Mouse (Mus musculus) limb, embryonic 15.5 days (tissue): Measurements from ENCODE around the gene Stat5b. TPM values are rescaled to one million over a fixed set of nuclear protein-coding genes. Genes with fewer than 3 reads are reported as not detected.

Experiments used
- ATAC-seq: fragments of 200-750 bp; cut with Nextera tagmentation; 2 replicates; pipeline ENCODE4 v1.8.0; 2017; ENCODE audit warnings: low read depth, moderate TSS enrichment; ENCODE audit not compliant: insufficient number of reproducible peaks, low FRiP score, low TSS enrichment
- H3K27ac ChIP-seq: fragments of 300-500 bp; sonication (generic); 2 replicates; pipeline ENCODE4 v1.5.1; 2015; ENCODE audit warnings: moderate library complexity, mild to moderate bottlenecking, inconsistent platforms
- H3K27me3 ChIP-seq: fragments of 300-500 bp; sonication (generic); 2 replicates; pipeline ENCODE4 v1.6.1; 2015; ENCODE audit warnings: inconsistent platforms
- H3K36me3 ChIP-seq: fragments of 300-500 bp; sonication (generic); 2 replicates; pipeline ENCODE4 v1.6.1; 2015; ENCODE audit warnings: inconsistent platforms
- H3K4me1 ChIP-seq: fragments of 300-500 bp; sonication (generic); 2 replicates; pipeline ENCODE4 v1.6.1; 2015; ENCODE audit warnings: inconsistent platforms
- H3K4me2 ChIP-seq: fragments of 300-500 bp; sonication (generic); 2 replicates; pipeline ENCODE4 v1.6.1; 2015; ENCODE audit warnings: mild to moderate bottlenecking, inconsistent platforms
- H3K4me3 ChIP-seq: fragments of 300-500 bp; sonication (generic); 2 replicates; pipeline ENCODE4 v1.5.1; 2015; ENCODE audit warnings: mild to moderate bottlenecking, inconsistent platforms
- H3K9ac ChIP-seq: fragments of 300-500 bp; sonication (generic); 2 replicates; pipeline ENCODE4 v1.6.1; 2015; ENCODE audit warnings: inconsistent platforms
- H3K9me3 ChIP-seq: fragments of 300-500 bp; sonication (generic); 2 replicates; pipeline ENCODE4 v1.6.1; 2016; ENCODE audit warnings: inconsistent platforms
- whole genome bisulfite sequencing: fragments of 180-500 bp; shearing (Covaris S2); methylation state at CpG from one replicate; pipeline ENCODE4 v1.1.7; 2015; 5-methylcytosine and 5-hydroxymethylcytosine counted together
- polyA plus RNA-seq: library from polyadenylated mRNA; unstranded; fragments of >200 nt; fragmentation: Nextera tagmentation; extraction: Ambion mirVana; gene quantifications from 2 replicates; pipeline ENCODE4 v1.2.1, GENCODE M21; 2015

Gene Stat5b
- polyA plus RNA-seq, 1 experiment from 2014 or later = 23.4 TPM

DNA sequence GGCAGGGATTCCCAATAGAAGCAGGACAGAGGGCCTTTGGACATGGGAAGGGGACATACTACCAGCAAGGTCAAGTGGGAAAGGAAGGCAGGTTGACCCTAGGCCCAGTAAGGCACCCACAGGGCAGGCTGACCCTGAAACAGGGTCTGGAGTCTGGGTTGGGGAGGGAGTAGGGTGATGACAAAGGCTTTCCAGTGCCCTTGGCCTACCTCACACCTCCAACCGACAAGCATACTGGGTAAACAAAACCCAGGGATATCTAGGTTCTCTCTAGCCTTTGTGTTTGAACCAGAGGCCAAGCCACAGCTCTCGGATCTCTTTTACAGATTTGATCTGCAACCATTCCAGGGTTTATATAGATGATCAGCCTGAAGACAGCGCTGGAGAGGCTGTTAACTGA lies 37.2 kb upstream of the Stat5b start:
- no peak overlapping the region for H3K9ac ChIP-seq
- no peaks in the 10 kb centered on the region for H3K9me3 ChIP-seq
- H3K36me3 ChIP-seq = peaks cover 76% of the 10 kb centered on the region
- H3K4me2 ChIP-seq = no peak overlapping the region
- 89% methylated on average over 3 of the region's 3 CpGs for WGBS
- H3K4me3 ChIP-seq = no peak overlapping the region
- no peak for ATAC-seq
- no peak overlapping the region for H3K27ac ChIP-seq
- H3K27me3 ChIP-seq = no peaks in the 10 kb centered on the region
- no peaks in the 10 kb centered on the region for H3K4me1 ChIP-seq

DNA sequence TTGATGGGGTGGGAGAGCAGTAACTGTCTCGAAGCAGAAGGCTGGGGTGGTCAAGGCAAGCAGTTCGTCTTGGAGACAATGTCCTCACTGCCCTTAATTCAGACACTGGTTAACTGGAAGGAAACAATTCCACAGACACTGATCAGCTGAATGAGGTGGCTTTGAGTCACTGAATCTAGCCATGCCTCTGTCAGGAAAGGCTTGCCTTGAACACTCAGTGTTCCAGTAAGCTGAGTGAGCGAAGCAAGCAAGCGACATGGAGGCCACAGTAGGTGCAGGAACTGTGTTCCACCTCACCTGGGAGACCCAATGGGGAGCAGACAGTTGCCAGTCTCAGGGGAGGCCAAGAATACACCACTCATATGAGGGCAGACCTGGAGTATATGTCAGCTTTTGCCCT lies 36.7 kb upstream of the Stat5b start:
- Histone ChIP-seq H3K4me1 (no peaks in the 10 kb centered on the region), H3K4me2 (no peak overlapping the region), H3K9me3 (no peaks in the 10 kb centered on the region), H3K27me3 (no peaks in the 10 kb centered on the region), H3K27ac (no peak overlapping the region), H3K36me3 (peaks cover 72% of the 10 kb centered on the region), H3K4me3 (no peak overlapping the region), H3K9ac (no peak overlapping the region)
- no peak for ATAC-seq
- 90% methylated on average over 4 of the region's 4 CpGs for WGBS

DNA sequence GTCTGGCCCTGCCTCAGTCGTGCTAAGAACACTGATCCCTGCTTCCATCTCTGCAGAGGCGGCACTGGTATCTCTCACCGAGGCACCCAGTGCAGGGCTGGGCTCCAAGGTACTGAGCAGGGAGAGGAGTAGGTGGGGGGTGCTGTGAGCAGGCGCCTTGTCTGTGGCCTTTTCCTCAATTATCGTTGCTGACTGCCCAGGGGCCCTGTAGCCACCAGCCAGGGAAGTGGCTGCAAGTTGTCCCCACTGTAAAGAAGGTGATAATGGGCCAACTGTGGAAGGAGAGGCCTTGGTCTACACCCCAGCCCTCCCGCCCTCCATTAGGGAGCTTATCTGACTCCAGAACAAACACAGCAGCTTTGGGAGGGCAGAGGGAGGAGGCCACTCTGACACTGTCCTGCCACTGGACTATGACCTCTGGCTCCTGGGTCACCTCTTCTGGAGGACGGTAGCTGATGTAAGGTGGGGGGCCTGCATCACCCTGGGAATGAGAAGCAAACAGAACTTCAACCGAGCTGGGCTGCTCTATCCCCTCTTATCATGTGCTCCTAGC lies 35.7 kb upstream of the Stat5b start:
- no peak overlapping the region for H3K4me2 ChIP-seq
- WGBS = 50% methylated on average over 8 of the region's 8 CpGs
- no peaks in the 10 kb centered on the region for H3K9me3 ChIP-seq
- ATAC-seq = no peak
- peaks cover 66% of the 10 kb centered on the region for H3K36me3 ChIP-seq
- H3K9ac ChIP-seq = no peak overlapping the region
- no peaks in the 10 kb centered on the region for H3K27me3 ChIP-seq
- H3K27ac ChIP-seq = no peak overlapping the region
- H3K4me1 ChIP-seq = no peaks in the 10 kb centered on the region
- no peak overlapping the region for H3K4me3 ChIP-seq

DNA sequence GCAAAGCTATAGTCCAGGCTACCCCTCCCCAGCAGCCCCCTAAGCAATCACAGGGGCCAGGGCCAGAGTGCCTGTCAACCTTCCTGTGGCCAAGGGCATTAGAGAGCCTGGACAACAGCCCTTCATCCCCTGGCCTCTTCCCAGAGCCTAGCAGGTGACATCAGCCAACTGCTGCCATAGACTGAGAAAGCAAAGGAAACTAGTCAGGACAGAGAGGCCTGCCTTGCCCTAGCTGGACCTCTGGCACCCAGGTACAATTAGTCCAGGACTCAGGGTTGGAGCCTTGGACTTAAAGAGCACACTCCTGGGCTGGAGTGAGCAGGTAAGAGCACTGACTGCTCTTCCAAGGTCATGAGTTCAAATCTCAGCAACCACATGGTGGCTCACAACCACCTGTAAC lies 34.9 kb upstream of the Stat5b start:
- H3K4me1 ChIP-seq = no peaks in the 10 kb centered on the region
- H3K36me3 ChIP-seq = peaks cover 58% of the 10 kb centered on the region
- no peak overlapping the region for H3K9ac ChIP-seq
- no peak overlapping the region for H3K4me2 ChIP-seq
- no peak for ATAC-seq
- H3K9me3 ChIP-seq = no peaks in the 10 kb centered on the region
- H3K27ac ChIP-seq = no peak overlapping the region
- no peak overlapping the region for H3K4me3 ChIP-seq
- H3K27me3 ChIP-seq = no peaks in the 10 kb centered on the region

DNA sequence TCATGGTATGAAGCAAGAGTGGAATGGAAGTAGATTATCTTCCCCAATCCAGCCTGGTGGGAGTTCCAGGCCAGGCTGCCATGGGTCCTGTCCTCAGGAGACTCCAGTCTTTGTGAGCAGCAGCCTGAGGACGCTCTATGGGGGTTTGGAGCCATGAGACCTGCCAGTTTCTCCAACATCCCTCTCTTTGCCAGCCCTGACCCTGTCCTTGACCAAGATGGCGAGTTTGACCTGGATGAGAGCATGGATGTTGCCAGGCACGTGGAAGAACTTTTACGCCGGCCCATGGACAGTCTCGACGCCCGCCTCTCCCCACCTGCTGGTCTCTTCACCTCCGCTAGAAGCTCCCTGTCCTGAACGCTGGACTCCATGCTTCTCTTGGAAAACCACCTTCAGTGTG lies 33.1 kb upstream of the Stat5b start:
- Histone ChIP-seq H3K4me3 (no peak overlapping the region), H3K9me3 (no peaks in the 10 kb centered on the region), H3K27ac (no peak overlapping the region), H3K4me2 (no peak overlapping the region), H3K27me3 (no peaks in the 10 kb centered on the region), H3K36me3 (peaks cover 42% of the 10 kb centered on the region), H3K4me1 (no peaks in the 10 kb centered on the region), H3K9ac (no peak overlapping the region)
- ATAC-seq = no peak
- WGBS = 85% methylated on average over 10 of the region's 10 CpGs

DNA sequence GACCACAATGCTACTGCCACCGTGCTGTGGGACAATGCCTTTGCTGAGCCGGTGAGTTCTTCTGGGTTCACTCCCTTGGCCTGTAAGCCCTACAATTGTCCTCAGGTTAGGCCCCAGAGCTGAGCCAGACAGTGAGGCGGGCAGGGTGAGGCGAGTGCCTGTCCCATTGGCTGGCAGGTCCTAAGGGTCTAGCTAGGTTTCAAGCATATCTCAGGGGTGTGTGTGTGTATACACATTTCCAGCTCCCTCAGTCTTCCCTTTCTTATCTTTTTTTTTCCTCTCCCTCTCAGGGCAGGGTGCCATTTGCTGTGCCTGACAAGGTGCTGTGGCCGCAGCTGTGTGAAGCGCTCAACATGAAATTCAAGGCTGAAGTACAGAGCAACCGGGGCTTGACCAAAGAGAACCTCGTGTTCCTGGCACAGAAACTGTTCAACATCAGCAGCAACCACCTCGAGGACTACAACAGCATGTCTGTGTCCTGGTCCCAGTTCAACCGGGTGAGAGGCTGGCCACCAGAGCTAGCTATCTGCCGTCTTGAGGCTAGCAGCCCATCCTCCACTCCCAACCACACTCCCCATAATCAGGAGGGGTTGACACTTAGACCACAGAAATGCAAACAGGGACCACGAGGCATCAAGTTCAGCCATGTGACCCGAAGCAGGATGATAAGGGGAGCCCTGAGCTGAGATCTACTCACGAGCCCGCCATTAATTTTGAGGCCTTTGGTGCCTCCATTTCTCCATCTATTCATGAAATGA lies 29.0 kb upstream of the Stat5b start:
- Histone ChIP-seq H3K4me3 (no peak overlapping the region), H3K27ac (no peak overlapping the region), H3K36me3 (peaks cover 12% of the 10 kb centered on the region), H3K4me1 (no peaks in the 10 kb centered on the region), H3K4me2 (no peak overlapping the region), H3K9ac (no peak overlapping the region), H3K27me3 (no peaks in the 10 kb centered on the region), H3K9me3 (no peaks in the 10 kb centered on the region)
- 83% methylated on average over 15 of the region's 15 CpGs for WGBS
- no peak for ATAC-seq

DNA sequence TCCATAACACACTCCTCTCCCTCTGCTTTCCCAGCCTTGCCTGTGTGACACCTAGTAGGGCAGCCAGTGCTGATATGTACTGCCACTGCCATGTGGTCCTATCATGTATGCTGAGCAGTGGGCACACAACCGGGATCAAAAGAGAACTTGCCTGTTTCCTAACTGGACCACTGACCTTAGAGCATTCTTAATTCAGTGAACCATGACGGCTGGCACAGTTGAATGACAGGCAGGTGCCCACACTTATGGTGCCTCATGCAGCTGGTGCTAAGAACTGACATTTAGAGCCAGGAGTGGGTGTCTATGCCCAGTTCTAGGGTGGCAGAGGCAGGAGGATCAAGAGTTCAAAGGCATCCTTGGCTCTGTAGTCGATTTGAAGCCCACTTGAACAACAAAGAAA lies 25.2 kb upstream of the Stat5b start:
- H3K4me3 ChIP-seq = no peak overlapping the region
- H3K9me3 ChIP-seq = no peaks in the 10 kb centered on the region
- 84% methylated on average over 3 of the region's 3 CpGs for WGBS
- H3K4me1 ChIP-seq = no peaks in the 10 kb centered on the region
- no peak for ATAC-seq
- H3K36me3 ChIP-seq = 0 out of 2 replicates have a peak, but pooled peaks cover 5% of the 10 kb centered on the region
- H3K27me3 ChIP-seq = no peaks in the 10 kb centered on the region
- H3K27ac ChIP-seq = no peak overlapping the region
- no peak overlapping the region for H3K9ac ChIP-seq
- H3K4me2 ChIP-seq = no peak overlapping the region

DNA sequence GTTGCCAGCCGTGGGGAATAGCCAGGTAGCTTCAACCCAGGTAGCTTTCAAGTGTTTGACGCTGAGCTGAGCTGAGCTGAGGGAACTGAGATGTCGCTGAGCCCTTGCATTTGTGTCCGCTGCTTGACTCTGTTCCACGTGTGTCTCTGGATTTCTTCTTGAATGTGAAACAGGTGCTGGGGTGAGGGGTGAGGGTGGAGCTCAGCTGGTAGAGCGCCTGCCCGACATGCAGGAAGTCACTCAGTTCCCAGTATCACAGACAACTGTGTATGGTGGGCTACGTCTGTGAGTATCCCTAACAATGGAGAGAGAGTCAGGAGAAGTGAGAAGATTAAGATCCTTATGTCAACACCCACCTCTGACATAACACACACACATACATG lies 20.4 kb upstream of the Stat5b start:
- Histone ChIP-seq H3K36me3 (no peaks in the 10 kb centered on the region), H3K4me2 (no peak overlapping the region), H3K27ac (no peak overlapping the region), H3K9ac (no peak overlapping the region), H3K27me3 (no peaks in the 10 kb centered on the region), H3K4me1 (no peaks in the 10 kb centered on the region), H3K4me3 (no peak overlapping the region), H3K9me3 (no peaks in the 10 kb centered on the region)
- ATAC-seq = no peak
- 66% methylated on average over 8 of the region's 8 CpGs for WGBS

DNA sequence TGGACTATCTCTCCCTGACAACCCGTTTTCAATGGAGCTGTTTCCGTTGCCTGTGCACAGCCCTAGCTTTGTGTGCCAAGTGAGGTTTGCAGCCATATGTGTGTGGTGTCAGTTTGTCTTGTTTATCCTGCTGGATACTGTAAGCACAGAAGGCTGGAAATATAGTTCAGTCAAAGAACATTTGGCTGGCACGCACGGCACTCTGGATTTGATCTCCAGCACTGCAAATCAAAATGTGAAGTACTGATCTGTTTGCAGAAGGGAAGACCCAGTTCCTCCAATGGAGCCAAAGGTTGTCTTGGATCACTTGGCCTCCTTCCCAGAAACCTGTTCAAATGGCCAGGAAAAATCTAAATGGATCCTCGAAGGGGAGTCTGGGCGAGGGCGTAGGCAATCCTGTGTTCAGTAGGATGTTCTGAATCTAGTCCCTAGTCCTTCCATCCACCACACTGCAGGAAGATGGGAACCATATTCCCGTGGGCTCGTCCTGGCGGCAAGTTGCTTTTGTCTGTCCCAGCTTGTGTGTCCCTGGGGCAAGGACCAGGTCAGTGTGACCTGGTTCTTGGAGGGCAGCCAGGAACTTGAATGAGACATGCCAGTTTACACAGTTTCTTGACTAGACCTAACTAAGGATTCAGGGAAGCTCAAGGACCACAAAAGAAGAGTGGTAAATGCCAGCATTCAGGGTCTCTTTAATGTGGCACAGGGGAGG lies 19.9 kb upstream of the Stat5b start:
- Histone ChIP-seq H3K36me3 (no peaks in the 10 kb centered on the region), H3K4me3 (no peak overlapping the region), H3K9me3 (no peaks in the 10 kb centered on the region), H3K9ac (no peak overlapping the region), H3K4me2 (no peak overlapping the region), H3K4me1 (no peaks in the 10 kb centered on the region), H3K27ac (no peak overlapping the region), H3K27me3 (no peaks in the 10 kb centered on the region)
- 74% methylated on average over 10 of the region's 10 CpGs for WGBS
- no peak for ATAC-seq

DNA sequence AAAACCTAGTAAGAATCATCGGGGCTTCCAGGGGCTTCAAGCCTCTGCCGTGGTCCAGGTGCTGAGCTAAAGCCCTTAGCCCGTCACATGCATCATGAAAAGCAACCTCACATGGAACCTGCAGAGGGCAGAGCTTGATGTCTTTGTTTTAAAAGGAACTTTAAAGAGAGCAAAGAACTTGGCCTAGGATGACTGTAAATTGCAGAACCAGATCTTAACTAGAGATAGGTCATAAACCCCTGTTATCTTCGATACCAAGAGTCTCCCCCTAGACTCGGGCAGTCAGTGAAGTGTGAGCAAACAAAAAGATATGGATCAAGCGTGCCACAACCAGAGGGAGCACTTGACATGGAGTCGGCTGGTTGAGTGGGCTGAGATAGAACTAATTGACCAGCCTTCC lies 15.1 kb upstream of the Stat5b start:
- Histone ChIP-seq H3K4me2 (no peak overlapping the region), H3K9me3 (no peaks in the 10 kb centered on the region), H3K4me3 (no peak overlapping the region), H3K9ac (no peak overlapping the region), H3K4me1 (peaks cover 13% of the 10 kb centered on the region), H3K36me3 (0 out of 2 replicates have a peak, but pooled peaks cover 4% of the 10 kb centered on the region), H3K27ac (no peak overlapping the region), H3K27me3 (peaks cover 12% of the 10 kb centered on the region; the same call in 1 of the 2 replicates)
- WGBS = 83% methylated on average over 7 of the region's 7 CpGs
- no peak for ATAC-seq

DNA sequence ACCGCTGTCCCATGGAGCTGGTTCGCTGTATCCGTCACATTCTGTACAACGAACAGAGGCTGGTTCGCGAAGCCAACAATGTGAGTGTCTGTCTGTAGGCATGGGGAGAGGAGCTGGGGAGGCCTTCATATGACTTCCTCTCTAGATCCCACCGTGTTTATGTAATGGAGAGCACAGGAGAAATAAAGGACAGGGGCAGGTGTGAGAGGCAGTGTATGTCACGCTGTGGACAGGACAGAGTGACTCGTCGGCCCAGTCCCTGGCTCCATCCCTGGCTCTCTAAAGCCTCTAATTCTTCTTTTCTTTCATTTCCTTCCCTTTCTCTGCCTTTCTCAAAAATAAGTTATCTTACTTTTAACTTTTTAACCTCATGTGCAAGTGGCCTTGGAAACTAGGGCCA lies 12.6 kb upstream of the Stat5b start:
- peaks cover 23% of the 10 kb centered on the region for H3K27me3 ChIP-seq
- H3K4me3 ChIP-seq = no peak overlapping the region
- H3K27ac ChIP-seq = no peak overlapping the region
- WGBS = 86% methylated on average over 10 of the region's 10 CpGs
- H3K9me3 ChIP-seq = no peaks in the 10 kb centered on the region
- no peak for ATAC-seq
- H3K36me3 ChIP-seq = 0 out of 2 replicates have a peak, but pooled peaks cover 4% of the 10 kb centered on the region
- no peak overlapping the region for H3K4me2 ChIP-seq
- peaks cover 29% of the 10 kb centered on the region for H3K4me1 ChIP-seq
- no peak overlapping the region for H3K9ac ChIP-seq

DNA sequence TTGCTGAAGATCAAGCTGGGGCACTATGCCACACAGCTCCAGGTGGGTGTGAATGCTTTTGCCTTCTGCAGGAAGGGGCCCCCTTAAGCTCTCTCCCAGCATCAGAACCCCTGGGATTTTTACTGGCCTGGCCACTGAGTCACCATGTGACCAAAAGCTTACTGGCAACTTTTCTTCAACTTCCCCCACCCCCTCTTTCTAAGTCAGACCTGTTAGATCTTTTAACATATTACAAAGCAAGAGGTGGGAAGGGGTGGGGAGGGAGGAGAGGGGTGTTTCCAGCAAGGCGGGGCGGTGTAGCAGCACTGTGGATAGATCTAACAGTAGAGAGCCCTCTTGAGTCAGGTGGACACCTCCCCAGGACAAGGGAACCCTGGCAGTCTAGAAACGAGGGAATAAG lies 11.3 kb upstream of the Stat5b start:
- 35% methylated on average over 3 of the region's 3 CpGs for WGBS
- no peak for ATAC-seq
- peaks cover 28% of the 10 kb centered on the region for H3K27me3 ChIP-seq

More for the DNA sequence above, 11.3 kb upstream of the Stat5b start:
- H3K4me2 ChIP-seq = no peak overlapping the region
- H3K36me3 ChIP-seq = 0 out of 2 replicates have a peak, but pooled peaks cover 4% of the 10 kb centered on the region
- no peaks in the 10 kb centered on the region for H3K9me3 ChIP-seq
- H3K27ac ChIP-seq = no peak overlapping the region
- H3K9ac ChIP-seq = no peak overlapping the region
- no peak overlapping the region for H3K4me3 ChIP-seq
- H3K4me1 ChIP-seq = peaks cover 29% of the 10 kb centered on the region
